Mouse (Mus musculus) forebrain, embryonic 10.5 days (tissue): ENCODE data around the gene Tprkb. TPM values are rescaled to one million over a fixed set of nuclear protein-coding genes. Genes with fewer than 3 reads are reported as not detected.
"Not testable (repeated sequence)": the region's sequence is repeated elsewhere in the genome, so short reads cannot be mapped to it uniquely, and the experiment has no call there.

Experiments
- DNase-seq: peaks from one replicate; pipeline ENCODE4 v3.0.0-alpha.2; 2017; ENCODE audit warnings: low spot score; ENCODE audit errors: extremely low spot score
- H3K27ac ChIP-seq: fragments of 300-500 bp; sonication (generic); 2 replicates; pipeline ENCODE4 v1.5.1; 2016; ENCODE audit warnings: mild to moderate bottlenecking
- H3K27me3 ChIP-seq: fragments of 300-500 bp; sonication (generic); 2 replicates; pipeline ENCODE4 v1.6.1; 2016; ENCODE audit warnings: mild to moderate bottlenecking; ENCODE audit not compliant: poor library complexity, severe bottlenecking
- H3K36me3 ChIP-seq: fragments of 300-500 bp; sonication (generic); replicated peaks from 2 replicates; pipeline ENCODE4 v1.6.1; 2016; ENCODE audit warnings: mild to moderate bottlenecking, moderate library complexity
- H3K4me1 ChIP-seq: fragments of 300-500 bp; sonication (generic); 2 replicates; pipeline ENCODE4 v1.6.1; 2016
- H3K4me3 ChIP-seq: fragments of 300-500 bp; sonication (generic); 2 replicates; pipeline ENCODE4 v1.5.1; 2016; ENCODE audit warnings: mild to moderate bottlenecking, moderate library complexity
- H3K9me3 ChIP-seq: fragments of 300-500 bp; sonication (generic); 2 replicates; pipeline ENCODE4 v1.6.1; 2016; ENCODE audit warnings: mild to moderate bottlenecking, moderate library complexity
- WGBS: fragments of 180-500 bp; shearing (Covaris S2); methylation state at CpG from one replicate; pipeline ENCODE4 v1.1.7; 2016; 5-methylcytosine and 5-hydroxymethylcytosine counted together
- polyA plus RNA-seq: library from polyadenylated mRNA; unstranded; fragments of >200 nt; fragmentation: Nextera tagmentation; extraction: Ambion mirVana; gene quantifications from 2 replicates; pipeline ENCODE4 v1.2.1, GENCODE M21; 2016

Tprkb gene
- 33.8 and 37.1 TPM in 2 replicates for polyA plus RNA-seq

- H3K4me1 ChIP-seq: peaks cover 14% of the 10 kb centered on the region
- no peak for DNase-seq
- 87% methylated on average over 3 of the region's 3 CpGs for WGBS
- H3K36me3 ChIP-seq: no peaks in the 10 kb centered on the region
- no peaks in the 10 kb centered on the region for H3K27me3 ChIP-seq
- no peak within 1 kb of the TSS for H3K27ac ChIP-seq
- H3K9me3 ChIP-seq: no peaks in the 10 kb centered on the region
- H3K4me3 ChIP-seq: no peak within 1 kb of the TSS
Observed at GRCm38 (mm10) chr6:85911587-85911986, at the start of gene Tprkb. Gene Tprkb (plus strand): TSS chr6:85911865.

GRCm38 (mm10) chr6:85862565-85862964, 49.1 kb upstream of the Tprkb start:
- H3K9me3 ChIP-seq: no peaks in the 10 kb centered on the region
- no peak for DNase-seq
- no peaks in the 10 kb centered on the region for H3K36me3 ChIP-seq
- no peak overlapping the region for H3K4me3 ChIP-seq
- WGBS: 85% methylated on average over 3 of the region's 3 CpGs
- no peak overlapping the region for H3K27ac ChIP-seq
- H3K27me3 ChIP-seq: no peaks in the 10 kb centered on the region
- H3K4me1 ChIP-seq: no peaks in the 10 kb centered on the region

- 91% methylated on average over 2 of the region's 2 CpGs for WGBS
- Histone ChIP-seq H3K27ac (no peak overlapping the region), H3K4me1 (no peaks in the 10 kb centered on the region), H3K27me3 (no peaks in the 10 kb centered on the region), H3K4me3 (no peak overlapping the region), H3K9me3 (no peaks in the 10 kb centered on the region), H3K36me3 (no peaks in the 10 kb centered on the region)
- DNase-seq: no peak
Observed at GRCm38 (mm10) chr6:85863136-85863535, 48.5 kb upstream of the Tprkb start.

GRCm38 (mm10) chr6:85863840-85864239, 47.8 kb upstream of the Tprkb start:
- H3K9me3 ChIP-seq: no peaks in the 10 kb centered on the region
- H3K27ac ChIP-seq: no peak overlapping the region
- no peaks in the 10 kb centered on the region; the same call in 1 of the 2 replicates for H3K4me1 ChIP-seq
- no peaks in the 10 kb centered on the region for H3K27me3 ChIP-seq
- H3K4me3 ChIP-seq: no peak overlapping the region
- DNase-seq: no peak
- WGBS: 91% methylated on average over 2 of the region's 2 CpGs
- H3K36me3 ChIP-seq: no peaks in the 10 kb centered on the region

- not testable (repeated sequence) for H3K36me3 ChIP-seq, H3K27ac ChIP-seq, H3K9me3 ChIP-seq, H3K27me3 ChIP-seq, H3K4me3 ChIP-seq, DNase-seq, H3K4me1 ChIP-seq
- 68% methylated on average over 6 of the region's 7 CpGs for WGBS
Observed at GRCm38 (mm10) chr6:85864900-85865639, 46.6 kb upstream of the Tprkb start.

GRCm38 (mm10) chr6:85866166-85866565, 45.5 kb upstream of the Tprkb start:
- 88% methylated on average over 3 of the region's 3 CpGs for WGBS
- H3K36me3 ChIP-seq, H3K9me3 ChIP-seq, H3K4me1 ChIP-seq, H3K27ac ChIP-seq, H3K4me3 ChIP-seq, DNase-seq, H3K27me3 ChIP-seq: not testable (repeated sequence)

- not testable (repeated sequence) for DNase-seq, H3K4me1 ChIP-seq, H3K27ac ChIP-seq, H3K27me3 ChIP-seq, H3K9me3 ChIP-seq, H3K4me3 ChIP-seq, H3K36me3 ChIP-seq
- 62% methylated on average over 1 of the region's 1 CpGs for WGBS
Observed at GRCm38 (mm10) chr6:85866995-85867394, 44.7 kb upstream of the Tprkb start.

- no peaks in the 10 kb centered on the region; the same call in 1 of the 2 replicates for H3K4me1 ChIP-seq
- 79% methylated on average over 8 of the region's 8 CpGs for WGBS
- H3K27ac ChIP-seq: no peak overlapping the region
- no peak for DNase-seq
- H3K27me3 ChIP-seq: no peaks in the 10 kb centered on the region
- no peaks in the 10 kb centered on the region for H3K9me3 ChIP-seq
- H3K4me3 ChIP-seq: no peak overlapping the region
- H3K36me3 ChIP-seq: no peaks in the 10 kb centered on the region
Observed at GRCm38 (mm10) chr6:85867726-85868690, 43.7 kb upstream of the Tprkb start.

GRCm38 (mm10) chr6:85869006-85869405, 42.7 kb upstream of the Tprkb start, which contains the start of gene Nat8f2:
Gene Nat8f2 (minus strand): TSS chr6:85869158.
- 87% methylated on average over 5 of the region's 5 CpGs for WGBS
- DNase-seq, H3K4me3 ChIP-seq, H3K9me3 ChIP-seq, H3K27ac ChIP-seq, H3K36me3 ChIP-seq, H3K4me1 ChIP-seq, H3K27me3 ChIP-seq: not testable (repeated sequence)

- not testable (repeated sequence) for H3K27ac ChIP-seq, H3K36me3 ChIP-seq, H3K27me3 ChIP-seq, DNase-seq, H3K4me1 ChIP-seq, H3K4me3 ChIP-seq
- 94% methylated on average over 9 of the region's 9 CpGs for WGBS
- peaks cover 25% of the 10 kb centered on the region for H3K9me3 ChIP-seq
Observed at GRCm38 (mm10) chr6:85883246-85883645, 28.4 kb upstream of the Tprkb start.

GRCm38 (mm10) chr6:85884311-85884710, 27.4 kb upstream of the Tprkb start:
- no peak overlapping the region for H3K4me3 ChIP-seq
- whole genome bisulfite sequencing: 83% methylated on average over 1 of the region's 1 CpGs
- H3K36me3 ChIP-seq: no peaks in the 10 kb centered on the region
- no peaks in the 10 kb centered on the region for H3K27me3 ChIP-seq
- no peak overlapping the region for H3K27ac ChIP-seq
- H3K9me3 ChIP-seq: peaks cover 25% of the 10 kb centered on the region
- DNase-seq: no peak
- H3K4me1 ChIP-seq: no peaks in the 10 kb centered on the region

GRCm38 (mm10) chr6:85888961-85889360, 22.7 kb upstream of the Tprkb start:
- H3K36me3 ChIP-seq: no peaks in the 10 kb centered on the region
- no peaks in the 10 kb centered on the region for H3K27me3 ChIP-seq
- H3K4me1 ChIP-seq: no peaks in the 10 kb centered on the region
- H3K4me3 ChIP-seq: no peak overlapping the region
- peaks cover 29% of the 10 kb centered on the region for H3K9me3 ChIP-seq
- H3K27ac ChIP-seq: no peak overlapping the region
- 79% methylated on average over 2 of the region's 2 CpGs for WGBS
- no peak for DNase-seq
